Mouse (Mus musculus) retina, adult 2 months (tissue): ENCODE results near the gene Stard3nl.
A peak's percentile ranks its signal among the peaks of the same experiment; 100 is the strongest.
"Not testable (repeated sequence)": the region's sequence is repeated elsewhere in the genome, so short reads cannot be mapped to it uniquely, and the experiment has no call there.

Source experiments
- DNase-seq: peaks from one replicate; pipeline ENCODE4 v3.0.0-alpha.2; 2012; ENCODE audit warnings: low read depth, low spot score

Gene Stard3nl

GRCm38 (mm10) chr13:19381112-19381828 lies 14.3 kb downstream of the Stard3nl start:
- DNase-seq, result no peak

DNA sequence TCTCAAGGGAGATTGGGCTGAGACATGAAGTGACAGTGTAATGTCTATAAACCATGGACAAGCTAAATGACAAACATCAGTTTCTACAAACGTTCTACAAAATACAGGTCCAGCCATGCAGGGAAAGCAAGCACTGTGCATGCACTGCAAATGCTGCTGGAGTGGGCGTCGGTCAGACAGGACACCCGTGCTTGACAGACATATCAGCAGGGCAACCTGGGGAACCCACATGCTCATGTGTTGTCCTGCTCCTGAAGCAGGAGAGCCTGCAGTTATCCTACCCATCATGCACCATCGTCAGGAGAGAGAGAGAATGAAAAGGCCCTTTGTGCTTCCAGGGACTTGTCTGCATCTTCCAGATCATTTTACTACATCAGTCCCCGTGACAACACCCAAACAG lies 16.3 kb downstream of the Stard3nl start:
- no peak for DNase-seq

DNA sequence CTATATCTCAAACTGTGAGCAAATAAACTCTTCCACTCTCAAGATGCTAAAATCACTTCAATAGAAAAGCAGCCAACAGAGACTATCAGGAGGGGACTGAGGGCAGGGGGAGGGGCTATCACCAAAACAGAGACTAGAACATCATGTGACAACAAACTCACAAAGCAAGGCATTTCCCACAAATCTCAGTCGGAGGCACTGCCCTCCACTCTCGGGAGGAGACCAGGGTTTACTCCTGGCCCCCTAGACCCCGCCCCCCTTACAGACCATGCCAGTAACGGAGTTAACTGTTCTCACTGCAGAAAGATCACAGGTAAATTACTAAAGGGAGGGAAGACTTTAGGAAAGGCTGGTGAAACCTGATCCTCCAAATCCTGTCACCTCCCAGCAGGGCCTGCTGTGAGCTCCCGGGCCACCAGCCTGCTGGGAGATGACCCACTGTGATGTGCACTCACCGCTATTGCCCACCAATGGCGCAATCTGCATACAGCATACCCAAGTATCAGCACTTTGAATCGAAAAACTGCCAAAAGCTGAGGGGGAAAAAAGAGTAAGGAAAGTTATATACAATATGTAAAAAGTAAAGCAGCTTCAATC lies 23.4 kb downstream of the Stard3nl start:
- DNase-seq, result no peak

DNA sequence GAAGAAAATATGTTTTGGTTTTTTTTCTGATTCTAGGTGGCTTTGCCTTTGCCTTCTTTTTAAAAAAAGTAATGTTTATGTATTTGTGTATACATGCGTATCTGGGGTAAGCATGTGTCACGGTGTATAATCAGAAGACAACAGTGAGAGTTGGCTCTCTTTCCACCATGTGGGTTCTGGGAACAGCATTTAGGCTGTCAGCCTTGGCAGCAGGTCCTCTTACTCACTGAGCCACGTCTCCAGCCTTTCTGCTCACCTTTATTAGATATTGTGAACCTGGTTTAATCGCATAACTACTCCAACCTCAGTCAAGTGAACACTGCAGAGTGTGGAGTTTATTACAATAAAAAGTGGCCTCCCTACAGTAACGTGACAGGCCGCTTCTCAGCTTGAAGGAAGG lies 26.8 kb downstream of the Stard3nl start:
- no peak for DNase-seq

- DNase-seq, result no peak
Measured at GRCm38 (mm10) chr13:19367536-19367935, 28.1 kb downstream of the Stard3nl start.

DNA sequence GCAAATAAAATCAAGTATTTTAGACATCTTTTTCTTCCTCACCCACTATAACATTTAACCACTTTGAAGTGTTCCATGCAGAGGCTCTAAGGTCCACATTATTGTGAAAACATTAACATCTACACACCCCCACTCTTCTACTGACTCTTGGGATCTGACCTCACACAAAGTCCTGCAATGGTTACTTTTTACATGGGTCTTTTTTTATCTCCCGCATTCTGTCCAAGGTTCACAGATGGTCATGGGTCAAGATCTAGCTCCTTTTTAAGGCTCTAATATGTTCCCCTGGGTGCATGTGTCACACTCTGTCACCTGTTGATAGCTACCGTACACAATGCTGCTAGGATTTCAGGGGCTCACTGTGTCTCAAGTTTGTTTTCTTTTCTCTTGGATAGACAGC lies 28.7 kb downstream of the Stard3nl start:
- DNase-seq, result no peak

DNA sequence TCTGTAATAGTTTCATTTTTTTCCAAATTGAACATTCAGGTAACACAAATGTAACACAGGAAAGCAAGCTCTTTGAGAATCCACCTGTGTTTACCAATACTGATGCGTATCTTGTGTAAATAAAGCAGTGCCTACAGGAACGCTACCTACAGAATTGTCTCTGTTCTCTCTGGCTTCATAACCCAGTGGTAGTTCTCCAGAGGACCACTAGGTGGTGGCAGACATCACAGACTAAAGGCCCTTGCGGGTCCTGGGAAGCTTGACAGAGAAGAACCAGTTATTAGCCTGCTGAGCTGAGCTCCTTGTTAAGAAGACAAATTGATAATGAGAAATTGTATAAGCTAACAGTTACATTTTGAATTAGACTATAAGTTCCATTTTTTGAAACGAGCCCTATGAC lies 30.0 kb downstream of the Stard3nl start:
- peak; percentile 46 for DNase-seq

GRCm38 (mm10) chr13:19364245-19364772 lies 31.3 kb downstream of the Stard3nl start:
- no peak for DNase-seq

DNA sequence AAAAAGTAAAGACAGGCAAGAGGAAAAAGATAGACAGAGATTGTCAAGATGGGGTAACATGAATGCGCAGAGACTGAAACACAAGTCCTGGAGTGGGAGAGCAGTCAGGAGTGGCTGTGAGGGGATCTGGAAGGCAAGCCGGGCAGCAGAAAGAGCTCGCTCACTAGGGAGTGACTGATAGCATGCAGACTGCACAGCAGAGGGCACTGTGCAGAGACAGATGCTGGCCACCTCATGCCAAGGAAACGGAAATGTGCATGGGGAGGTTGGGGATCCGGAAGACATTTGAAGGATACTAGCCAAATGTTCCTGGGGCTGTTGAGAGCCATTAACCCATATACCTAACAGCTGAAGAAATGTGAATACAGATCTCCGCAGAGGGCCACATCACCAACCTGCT lies 33.2 kb downstream of the Stard3nl start:
- DNase-seq, result no peak

GRCm38 (mm10) chr13:19358027-19358426 lies 37.6 kb downstream of the Stard3nl start:
- no peak for DNase-seq

DNA sequence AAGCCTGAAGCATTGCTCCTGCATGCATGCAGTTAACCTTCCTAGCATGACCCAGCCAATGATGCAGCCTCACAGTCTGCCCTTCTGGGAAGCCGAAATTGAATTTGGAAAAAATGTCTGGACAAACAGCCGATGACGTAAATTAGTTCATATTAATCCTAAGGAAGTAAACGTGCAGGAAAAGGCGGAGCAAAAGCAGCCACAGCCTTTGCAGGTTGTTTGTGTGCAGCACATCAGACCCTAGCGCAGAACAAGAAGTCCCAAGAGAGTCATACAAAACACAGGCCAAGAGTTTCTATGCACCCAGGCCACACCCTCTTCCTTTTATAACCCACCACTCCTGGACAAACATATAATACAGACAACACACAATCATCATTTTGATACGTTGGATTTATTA lies 38.3 kb downstream of the Stard3nl start:
- DNase-seq, result no peak

DNA sequence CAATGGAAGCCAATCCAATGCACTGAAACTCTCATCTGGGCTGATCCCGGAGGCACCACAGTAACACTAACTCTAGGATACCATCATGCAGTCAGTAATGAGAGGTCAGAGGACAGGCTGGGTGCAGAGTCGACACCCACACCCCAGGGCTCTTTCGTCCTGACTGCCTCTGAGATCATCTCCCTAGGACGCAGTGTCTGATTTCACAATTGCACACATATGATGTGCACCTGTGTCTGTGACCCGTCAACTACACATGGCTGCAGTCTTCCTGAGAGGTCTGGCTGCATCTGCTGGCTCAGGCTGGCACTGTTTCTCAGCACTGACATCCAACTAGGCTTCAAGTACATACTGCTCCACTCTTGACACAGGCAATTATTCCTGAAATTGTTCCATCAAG lies 38.9 kb downstream of the Stard3nl start:
- DNase-seq, result no peak

DNA sequence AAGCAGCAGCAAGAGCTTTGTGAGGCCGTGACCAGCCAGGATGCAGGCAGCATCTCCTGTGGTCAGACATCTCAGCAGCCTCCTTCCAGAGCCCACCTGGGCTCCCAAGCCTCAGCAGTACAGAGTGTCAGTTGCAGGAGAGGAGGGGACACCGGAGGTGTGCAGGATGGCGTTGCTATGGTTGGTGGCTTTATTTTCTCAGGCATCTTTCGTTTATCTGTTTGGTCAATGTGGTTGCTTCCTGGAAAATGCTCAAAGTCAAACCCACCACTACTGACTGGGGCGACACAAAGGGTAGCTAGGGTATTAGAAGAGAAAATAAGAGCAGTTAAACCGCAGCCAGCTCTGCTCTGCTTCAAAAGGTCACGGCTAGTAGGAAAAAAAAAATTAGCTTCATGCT lies 39.5 kb downstream of the Stard3nl start:
- no peak for DNase-seq

DNA sequence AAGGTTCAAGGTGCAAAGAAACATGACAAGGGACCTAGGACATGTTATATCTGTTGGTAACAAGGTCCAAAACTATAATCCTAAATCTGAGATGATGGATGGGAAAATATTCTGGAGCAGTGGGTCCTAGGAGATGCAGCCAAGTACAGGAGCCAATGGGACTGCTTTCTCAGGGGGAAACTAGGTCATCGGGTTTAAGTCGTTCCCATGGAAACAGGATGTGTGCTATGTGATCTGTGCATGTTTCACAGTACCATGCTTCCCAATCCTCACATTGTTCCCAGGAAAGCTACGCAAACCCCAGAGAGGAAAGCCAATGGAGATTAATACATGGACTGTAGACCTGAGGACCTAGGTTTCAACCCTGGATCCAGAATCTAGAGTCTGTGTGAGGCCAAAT lies 42.8 kb downstream of the Stard3nl start:
- peak; percentile 26 for DNase-seq

DNA sequence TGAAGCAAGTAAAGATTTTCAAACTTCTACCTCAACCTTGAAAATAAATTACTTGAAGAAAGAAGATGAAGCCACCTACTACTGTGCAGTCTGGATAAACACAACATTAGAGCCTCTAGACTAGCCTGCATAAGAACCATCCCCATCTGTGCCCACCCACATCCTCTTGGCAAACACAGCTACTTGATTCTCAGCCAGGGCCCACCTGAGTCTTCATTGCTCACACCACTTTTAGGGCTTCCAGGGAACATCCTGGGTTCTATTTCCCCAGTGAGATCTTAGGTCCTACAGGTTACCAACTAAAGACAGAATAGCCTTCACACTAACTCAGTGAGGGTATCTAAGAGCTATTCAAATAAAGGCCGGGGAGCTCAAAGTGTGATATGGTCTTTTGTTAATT lies 55.2 kb downstream of the Stard3nl start:
- not testable (repeated sequence) for DNase-seq

DNA sequence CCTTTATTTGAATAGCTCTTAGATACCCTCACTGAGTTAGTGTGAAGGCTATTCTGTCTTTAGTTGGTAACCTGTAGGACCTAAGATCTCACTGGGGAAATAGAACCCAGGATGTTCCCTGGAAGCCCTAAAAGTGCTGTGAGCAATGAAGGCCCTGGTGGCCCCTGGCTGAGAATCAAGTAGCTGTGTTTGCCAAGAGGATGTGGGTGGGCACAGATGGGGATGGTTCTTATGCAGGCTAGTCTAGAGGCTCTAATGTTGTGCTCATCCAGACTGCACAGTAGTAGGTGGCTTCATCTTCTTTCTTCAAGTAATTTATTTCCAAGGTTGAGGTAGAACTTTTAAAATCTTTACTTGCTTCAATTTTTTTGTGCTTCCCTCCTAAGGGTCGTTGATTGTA lies 59.3 kb downstream of the Stard3nl start:
- not testable (repeated sequence) for DNase-seq
